ENCODE assay signal across 10 mouse cellular contexts in genomic region chr6:114398626-114399025, GRCm38 (mm10). TPM values are rescaled to one million over a fixed set of nuclear protein-coding genes. Genes with fewer than 3 reads are reported as not detected.
DNase-seq lines count a peak whose midpoint lies in the region; ATAC-seq and TF ChIP-seq lines count a peak whose summit lies in the region.
"Had no signal": no experiment of that assay in that cellular context is flagged by ENCODE, and none has a peak within 500 bp of the region (broad histone marks: within the 10 kb centered on the region; RNA-seq: fewer than 3 reads in every experiment).

No protein-coding gene starts in this region.

- TF ChIP-seq POLR2A in embryonic fibroblast, embryonic 13.5 days (IDR thresholded peaks at IDR 0.05; ENCODE audit: low read depth, low read length): no peak

- in situ Hi-C loops in ES-E14 (cut with MboI; ENCODE audit: low sequenced_read_pairs in 2 of 2, unreplicated experiment in 2 of 2): no loop called here

- peak overlapping the region; percentile 98 for H3K4me2 ChIP-seq in hindbrain, embryonic 16.5 days (ENCODE audit: low read length)

- H3K9ac ChIP-seq in ES-E14 (ENCODE audit: insufficient read depth, low read depth, low read length, poor library complexity, severe bottlenecking): no peak overlapping the region
- no peak overlapping the region; the same call in 1 of the 2 replicates for H3K9ac ChIP-seq in hindbrain, embryonic 16.5 days (ENCODE audit: low read depth, low read length)
- H3K9ac ChIP-seq: liver, embryonic 13.5 days had no signal

- no peak overlapping the region for H3K27ac ChIP-seq in ES-E14 (ENCODE audit: insufficient read depth, low read depth, low read length, poor library complexity, severe bottlenecking)
- H3K27ac ChIP-seq in embryonic fibroblast, embryonic 13.5 days (ENCODE audit: insufficient read depth, low read length): no peak overlapping the region
- no peak overlapping the region for H3K27ac ChIP-seq in hindbrain, embryonic 16.5 days (ENCODE audit: low read depth, low read length)
- H3K27ac ChIP-seq: liver, embryonic 13.5 days had no signal

- intact Hi-C loops in left cerebral cortex, postnatal 4 days (cut with DNase I): no loop called here

- WGBS in hindbrain, embryonic 16.5 days: 3% methylated on average over 9 of the region's 9 CpGs

- H3K27me3 ChIP-seq in hindbrain, embryonic 16.5 days (replicated peaks; ENCODE audit: control insufficient read depth, insufficient read depth, low read length): peaks cover 15% of the 10 kb centered on the region; the same call in 1 of the 2 replicates

- H3K36me3 ChIP-seq in ES-E14 (ENCODE audit: control insufficient read depth, insufficient read depth, low read length, poor library complexity, severe bottlenecking): no peaks in the 10 kb centered on the region
- H3K36me3 ChIP-seq in hindbrain, embryonic 16.5 days (ENCODE audit: control insufficient read depth, insufficient read depth, low read length): no peaks in the 10 kb centered on the region
- H3K36me3 ChIP-seq: liver, embryonic 13.5 days had no signal

- TF ChIP-seq CTCF in embryonic fibroblast, embryonic 13.5 days (IDR thresholded peaks at IDR 0.05; ENCODE audit: borderline replicate concordance, insufficient read depth, low read length): peak; percentile 20; the same call in 1 of the 2 replicates

- H3K9me3 ChIP-seq in ES-E14 (ENCODE audit: control insufficient read depth, insufficient read depth, low read depth, low read length): no peaks in the 10 kb centered on the region
- H3K9me3 ChIP-seq in hindbrain, embryonic 16.5 days (ENCODE audit: control insufficient read depth, low read length): no peaks in the 10 kb centered on the region
- H3K9me3 ChIP-seq: liver, embryonic 13.5 days had no signal

- DNase-seq in cerebellum, postnatal 14 days: peak; percentile 35 to 52
- no peak for DNase-seq in cerebellum, adult 8-10 months
- peak; percentile 29 for DNase-seq in ES-E14 (ENCODE audit: low read depth, low spot score)
- peak; percentile 60 for DNase-seq in left cerebral cortex, postnatal 4 days
- DNase-seq in retina, embryonic 14.5 days (ENCODE audit: low spot score): peak; percentile 59
- no peak for DNase-seq in ovary, postnatal 14 days (ENCODE audit: low spot score)
- DNase-seq: liver, embryonic 13.5 days had no signal

- peak; percentile 54 for ATAC-seq in hindbrain, embryonic 16.5 days

- peak overlapping the region in 1 of 2 experiments; percentile 62; a peak in 1 of 4 replicates for H3K4me3 ChIP-seq in ES-E14 (ENCODE audit: insufficient read depth in 1 of 2, low read depth in 1 of 2, low read length in 2 of 2, poor library complexity in 1 of 2, severe bottlenecking in 1 of 2)
- H3K4me3 ChIP-seq in embryonic fibroblast, embryonic 13.5 days (ENCODE audit: insufficient read depth, low read length): no peak overlapping the region; the same call in 1 of the 2 replicates
- peak overlapping the region; percentile 56 for H3K4me3 ChIP-seq in hindbrain, embryonic 16.5 days (ENCODE audit: low read length)
- H3K4me3 ChIP-seq: erythroblast, embryonic 14.5 days had no signal

- peaks cover 0 to 4% of the 10 kb centered on the region in 2 experiments; a peak in 1 of 4 replicates for H3K4me1 ChIP-seq in ES-E14 (ENCODE audit: control insufficient read depth in 2 of 2, insufficient read depth in 2 of 2, low read length in 2 of 2, poor library complexity in 1 of 2)
- no peaks in the 10 kb centered on the region for H3K4me1 ChIP-seq in embryonic fibroblast, embryonic 13.5 days (ENCODE audit: control insufficient read depth, insufficient read depth, low read length)
- H3K4me1 ChIP-seq in hindbrain, embryonic 16.5 days (ENCODE audit: control insufficient read depth, insufficient read depth, low read depth, low read length): 0 out of 2 replicates have a peak, but pooled peaks cover 8% of the 10 kb centered on the region

TF ChIP-seq in ES-E14, 5 proteins besides CTCF, POLR2A, EP300 and RAD21:
- TF ChIP-seq CHD2 (IDR thresholded peaks at IDR 0.05; ENCODE audit: low read depth, low read length) (no peak), ZNF384 (IDR thresholded peaks at IDR 0.05; ENCODE audit: low read depth, low read length) (no peak), MAFK (IDR thresholded peaks at IDR 0.05; ENCODE audit: insufficient read depth, low read depth, low read length) (no peak), ZC3H11A (IDR thresholded peaks at IDR 0.05; ENCODE audit: borderline replicate concordance, low read depth, low read length) (no peak), HCFC1 (IDR thresholded peaks at IDR 0.05; ENCODE audit: borderline replicate concordance, insufficient read depth, low read length) (no peak)

RNA-seq across cellular contexts. Expression of gene Hrh1, which starts 0.9 kb away (rescaled TPM):
- total RNA-seq in ES-E14 (2012; rRNA removed): 0.94 and 1.2 TPM in 2 replicates
- polyA plus RNA-seq in embryonic fibroblast, embryonic 13.5 days (2011; ENCODE audit: insufficient read length, low read depth, missing spikeins): 0.17 and 0.23 TPM in 2 replicates
- 1.5 and 1.9 TPM in 2 replicates for polyA plus RNA-seq in hindbrain, embryonic 16.5 days (2015; fragmentation: Nextera tagmentation; extraction: Ambion mirVana)
- total RNA-seq in left cerebral cortex, postnatal 4 days (2021): 1 to 10 TPM; 4.9 to 5.1 TPM
- polyA plus RNA-seq: liver, embryonic 13.5 days had no signal

Comparison
In these comparisons a context has a peak if more than half of its experiments do, and no peak if none do; other contexts are left out.
1. DNase-seq: peak in cerebellum, postnatal 14 days (2 of 2), ES-E14 (single experiment), left cerebral cortex, postnatal 4 days (single experiment) and retina, embryonic 14.5 days (single experiment); none in cerebellum, adult 8-10 months (single experiment) and ovary, postnatal 14 days (single experiment).